Mouse (Mus musculus): Measurements from ENCODE around the gene Spcs2. TPM values are rescaled to one million over a fixed set of nuclear protein-coding genes. Genes with fewer than 3 reads are reported as not detected.

Spcs2 gene
- polyA plus RNA-seq, 1 experiment from 2014 or later, result 358 TPM

GRCm38 (mm10) chr7:99856266-99856861 is 6.9 kb downstream of the Spcs2 start:
- no peak for DNase-seq (ENCODE audit: low spot score)
- Histone ChIP-seq H3K36me3 (replicated peaks) (peaks cover 56% of the 10 kb centered on the region), H3K9me3 (no peaks in the 10 kb centered on the region), H3K4me1 (peaks cover 21% of the 10 kb centered on the region), H3K4me3 (0 out of 2 replicates have a peak overlapping the region, but pooled peaks have one; percentile 21), H3K27me3 (replicated peaks; ENCODE audit: low read depth, poor library complexity, severe bottlenecking) (no peaks in the 10 kb centered on the region), H3K27ac (replicated peaks) (no peak overlapping the region)
- WGBS, result 91% methylated on average over 14 of the region's 14 CpGs

- Histone ChIP-seq H3K36me3 (replicated peaks) (peaks cover 70% of the 10 kb centered on the region), H3K9me3 (no peaks in the 10 kb centered on the region), H3K4me1 (peaks cover 21% of the 10 kb centered on the region), H3K4me3 (no peak overlapping the region), H3K27me3 (replicated peaks; ENCODE audit: low read depth, poor library complexity, severe bottlenecking) (no peaks in the 10 kb centered on the region), H3K27ac (replicated peaks) (no peak overlapping the region)
- no peak for DNase-seq (ENCODE audit: low spot score)
- WGBS, result 83% methylated on average over 4 of the region's 4 CpGs
Measured at GRCm38 (mm10) chr7:99854311-99854710, 9.0 kb downstream of the Spcs2 start.

- Histone ChIP-seq H3K9me3 (no peaks in the 10 kb centered on the region), H3K4me3 (no peak overlapping the region), H3K4me1 (peaks cover 18% of the 10 kb centered on the region), H3K27me3 (replicated peaks; ENCODE audit: low read depth, poor library complexity, severe bottlenecking) (no peaks in the 10 kb centered on the region), H3K36me3 (replicated peaks) (peaks cover 79% of the 10 kb centered on the region), H3K27ac (replicated peaks) (no peak overlapping the region)
- WGBS, result 91% methylated on average over 7 of the region's 7 CpGs
- no peak for DNase-seq (ENCODE audit: low spot score)
Measured at GRCm38 (mm10) chr7:99853350-99853749, 9.9 kb downstream of the Spcs2 start.

- H3K36me3 ChIP-seq (replicated peaks), result peaks cover 94% of the 10 kb centered on the region
- WGBS, result 91% methylated on average over 6 of the region's 6 CpGs
- H3K4me3 ChIP-seq, result no peak overlapping the region
- no peaks in the 10 kb centered on the region for H3K27me3 ChIP-seq (replicated peaks; ENCODE audit: low read depth, poor library complexity, severe bottlenecking)
- no peak for DNase-seq (ENCODE audit: low spot score)
- no peaks in the 10 kb centered on the region for H3K9me3 ChIP-seq
- H3K27ac ChIP-seq (replicated peaks), result no peak overlapping the region
- peaks cover 4% of the 10 kb centered on the region for H3K4me1 ChIP-seq
Measured at GRCm38 (mm10) chr7:99851618-99852017, 11.6 kb downstream of the Spcs2 start.

GRCm38 (mm10) chr7:99851121-99851520 is 12.1 kb downstream of the Spcs2 start:
- Histone ChIP-seq H3K27me3 (replicated peaks; ENCODE audit: low read depth, poor library complexity, severe bottlenecking) (no peaks in the 10 kb centered on the region), H3K4me1 (no peaks in the 10 kb centered on the region), H3K9me3 (no peaks in the 10 kb centered on the region), H3K27ac (replicated peaks) (no peak overlapping the region), H3K36me3 (replicated peaks) (peaks cover 94% of the 10 kb centered on the region), H3K4me3 (no peak overlapping the region)
- WGBS, result 91% methylated on average over 1 of the region's 1 CpGs
- DNase-seq (ENCODE audit: low spot score), result no peak

GRCm38 (mm10) chr7:99850534-99850933 is 12.7 kb downstream of the Spcs2 start:
- DNase-seq (ENCODE audit: low spot score), result no peak
- H3K27ac ChIP-seq (replicated peaks), result no peak overlapping the region
- H3K4me1 ChIP-seq, result no peaks in the 10 kb centered on the region
- H3K36me3 ChIP-seq (replicated peaks), result peaks cover 94% of the 10 kb centered on the region
- H3K4me3 ChIP-seq, result no peak overlapping the region
- WGBS, result 93% methylated on average over 5 of the region's 5 CpGs
- no peaks in the 10 kb centered on the region for H3K27me3 ChIP-seq (replicated peaks; ENCODE audit: low read depth, poor library complexity, severe bottlenecking)
- H3K9me3 ChIP-seq, result no peaks in the 10 kb centered on the region

GRCm38 (mm10) chr7:99845533-99846236 is 17.6 kb downstream of the Spcs2 start:
- DNase-seq (ENCODE audit: low spot score), result no peak
- Histone ChIP-seq H3K4me1 (no peaks in the 10 kb centered on the region), H3K36me3 (replicated peaks) (peaks cover 93% of the 10 kb centered on the region), H3K27me3 (replicated peaks; ENCODE audit: low read depth, poor library complexity, severe bottlenecking) (no peaks in the 10 kb centered on the region), H3K27ac (replicated peaks) (no peak overlapping the region), H3K4me3 (no peak overlapping the region), H3K9me3 (no peaks in the 10 kb centered on the region)
- WGBS, result 97% methylated on average over 8 of the region's 8 CpGs

- Histone ChIP-seq H3K27ac (replicated peaks) (no peak overlapping the region), H3K27me3 (replicated peaks; ENCODE audit: low read depth, poor library complexity, severe bottlenecking) (no peaks in the 10 kb centered on the region), H3K4me1 (peaks cover 3% of the 10 kb centered on the region; the same call in 1 of the 2 replicates), H3K36me3 (replicated peaks) (peaks cover 80% of the 10 kb centered on the region), H3K9me3 (no peaks in the 10 kb centered on the region), H3K4me3 (no peak overlapping the region)
- DNase-seq (ENCODE audit: low spot score), result no peak
- WGBS, result 91% methylated on average over 3 of the region's 3 CpGs
Measured at GRCm38 (mm10) chr7:99838241-99838640, 25.0 kb downstream of the Spcs2 start.

- 91% methylated on average over 6 of the region's 6 CpGs for WGBS
- Histone ChIP-seq H3K36me3 (replicated peaks) (peaks cover 73% of the 10 kb centered on the region), H3K27ac (replicated peaks) (no peak overlapping the region), H3K4me1 (peaks cover 3% of the 10 kb centered on the region; the same call in 1 of the 2 replicates), H3K27me3 (replicated peaks; ENCODE audit: low read depth, poor library complexity, severe bottlenecking) (no peaks in the 10 kb centered on the region), H3K9me3 (no peaks in the 10 kb centered on the region), H3K4me3 (no peak overlapping the region)
- no peak for DNase-seq (ENCODE audit: low spot score)
Measured at GRCm38 (mm10) chr7:99837358-99838071, 25.7 kb downstream of the Spcs2 start.

- Histone ChIP-seq H3K4me1 (peaks cover 3% of the 10 kb centered on the region; the same call in 1 of the 2 replicates), H3K9me3 (no peaks in the 10 kb centered on the region), H3K4me3 (no peak overlapping the region), H3K27ac (replicated peaks) (no peak overlapping the region), H3K27me3 (replicated peaks; ENCODE audit: low read depth, poor library complexity, severe bottlenecking) (no peaks in the 10 kb centered on the region), H3K36me3 (replicated peaks) (peaks cover 65% of the 10 kb centered on the region)
- 76% methylated on average over 4 of the region's 4 CpGs for WGBS
- no peak for DNase-seq (ENCODE audit: low spot score)
Measured at GRCm38 (mm10) chr7:99836781-99837180, 26.5 kb downstream of the Spcs2 start.

- H3K27ac ChIP-seq (replicated peaks), result no peak overlapping the region
- H3K4me1 ChIP-seq, result peaks cover 3% of the 10 kb centered on the region; the same call in 1 of the 2 replicates
- H3K9me3 ChIP-seq, result no peaks in the 10 kb centered on the region
- no peak overlapping the region for H3K4me3 ChIP-seq
- no peaks in the 10 kb centered on the region for H3K27me3 ChIP-seq (replicated peaks; ENCODE audit: low read depth, poor library complexity, severe bottlenecking)
- DNase-seq (ENCODE audit: low spot score), result no peak
- WGBS, result 89% methylated on average over 5 of the region's 5 CpGs
- peaks cover 41% of the 10 kb centered on the region for H3K36me3 ChIP-seq (replicated peaks)
Measured at GRCm38 (mm10) chr7:99834314-99834853, 28.9 kb downstream of the Spcs2 start.

- peaks cover 36% of the 10 kb centered on the region for H3K36me3 ChIP-seq (replicated peaks)
- 92% methylated on average over 2 of the region's 2 CpGs for WGBS
Measured at GRCm38 (mm10) chr7:99833846-99834222, 29.4 kb downstream of the Spcs2 start.

More at GRCm38 (mm10) chr7:99833846-99834222, 29.4 kb downstream of the Spcs2 start:
- Histone ChIP-seq H3K9me3 (no peaks in the 10 kb centered on the region), H3K4me1 (peaks cover 3% of the 10 kb centered on the region; the same call in 1 of the 2 replicates), H3K27me3 (replicated peaks; ENCODE audit: low read depth, poor library complexity, severe bottlenecking) (no peaks in the 10 kb centered on the region), H3K4me3 (no peak overlapping the region), H3K27ac (replicated peaks) (no peak overlapping the region)
- DNase-seq (ENCODE audit: low spot score), result no peak
